Mouse (Mus musculus) megakaryocyte, embryonic 14.5 days (primary cell): Measurements from ENCODE around the gene Rspry1.

ENCODE experiments used
- FLI1 ChIP-seq: IDR thresholded peaks from 2 replicates; pipeline ENCODE4 v1.6.1; 2012; ENCODE audit warnings: low read length, inconsistent platforms, mixed read lengths
- GATA1 ChIP-seq: IDR thresholded peaks from 3 replicates; pipeline ENCODE4 v1.6.1; 2012; ENCODE audit warnings: mixed read lengths, low read length, inconsistent platforms, borderline replicate concordance

GRCm38 (mm10) chr8:94646165-94646564, 44.4 kb downstream of the Rspry1 start:
- no peak for TF ChIP-seq FLI1
- TF ChIP-seq GATA1, result no peak
